Mouse (Mus musculus): Measurements from ENCODE around the gene Sema4c. TPM values are rescaled to one million over a fixed set of nuclear protein-coding genes. Genes with fewer than 3 reads are reported as not detected.
A peak's percentile ranks its signal among the peaks of the same experiment; 100 is the strongest.

Sema4c gene
- total and polyA plus RNA-seq, 3 experiments = 0.70 to 3.4 (median 1.5) TPM

- Histone ChIP-seq H3K36me3 (replicated peaks in 1 of 2; ENCODE audit: control insufficient read depth in 1 of 2, insufficient read depth in 1 of 2, low read length in 1 of 2) (peaks cover 10 to 35% of the 10 kb centered on the region in 2 experiments), H3K4me1 (ENCODE audit: control insufficient read depth in 1 of 2, insufficient read depth in 2 of 2) (peaks cover 4 to 26% of the 10 kb centered on the region in 2 experiments; a peak in 3 of 4 replicates), H3K79me2 (replicated peaks; ENCODE audit: control insufficient read depth, extremely low read depth, insufficient read depth, poor library complexity, severe bottlenecking) (no peaks in the 10 kb centered on the region), H3K4me2 (ENCODE audit: insufficient read depth, low read depth, poor library complexity, severe bottlenecking) (peak overlapping the region; percentile 89), H3K4me3 (replicated peaks in 1 of 3; ENCODE audit: low read depth in 2 of 3, low read length in 2 of 3, poor library complexity in 1 of 3) (peak overlapping the region in 2 of 3 experiments; percentile 31 to 99), H3K9ac (ENCODE audit: insufficient read depth, low read depth) (no peak overlapping the region; the same call in 1 of the 2 replicates), H3K27me3 (replicated peaks) (no peaks in the 10 kb centered on the region), H3K9me3 (replicated peaks; ENCODE audit: low read length) (no peaks in the 10 kb centered on the region), H3K27ac (ENCODE audit: insufficient read depth, low read depth) (no peak overlapping the region)
- TF ChIP-seq USF1 (IDR thresholded peaks at IDR 0.05; ENCODE audit: low read depth, low read length) = no peak
- in situ Hi-C loops (cut with MboI; ENCODE audit: low pct_ligation_motif_present, low pct_unique_long_range_greater_than_20kb, low sequenced_read_pairs) (no loop called here), dilution Hi-C loops (cut with MboI; ENCODE audit: extremely low pct_ligation_motif_present, extremely low pct_unique_long_range_greater_than_20kb, low sequenced_read_pairs) (no loop called here)
- DNase-seq (ENCODE audit: extremely low read depth) = no peak
These were observed 44.8 kb downstream of the Sema4c start for GRCm38 (mm10) chr1:36513310-36513709.

GRCm38 (mm10) chr1:36512966-36513280 lies 45.2 kb downstream of the Sema4c start:
- DNase-seq (ENCODE audit: extremely low read depth) = no peak
- Histone ChIP-seq H3K27ac (ENCODE audit: insufficient read depth, low read depth) (no peak overlapping the region), H3K9ac (ENCODE audit: insufficient read depth, low read depth) (no peak overlapping the region; the same call in 1 of the 2 replicates), H3K79me2 (replicated peaks; ENCODE audit: control insufficient read depth, extremely low read depth, insufficient read depth, poor library complexity, severe bottlenecking) (no peaks in the 10 kb centered on the region), H3K4me2 (ENCODE audit: insufficient read depth, low read depth, poor library complexity, severe bottlenecking) (peak overlapping the region; percentile 89), H3K4me3 (replicated peaks in 1 of 3; ENCODE audit: low read depth in 2 of 3, low read length in 2 of 3, poor library complexity in 1 of 3) (peak overlapping the region; percentile 31 to 99 (median 94)), H3K9me3 (replicated peaks; ENCODE audit: low read length) (no peaks in the 10 kb centered on the region), H3K4me1 (ENCODE audit: control insufficient read depth in 1 of 2, insufficient read depth in 2 of 2) (peaks cover 8 to 30% of the 10 kb centered on the region in 2 experiments), H3K36me3 (replicated peaks in 1 of 2; ENCODE audit: control insufficient read depth in 1 of 2, insufficient read depth in 1 of 2, low read length in 1 of 2) (peaks cover 6 to 31% of the 10 kb centered on the region in 2 experiments), H3K27me3 (replicated peaks) (no peaks in the 10 kb centered on the region)
- in situ Hi-C loops (cut with MboI; ENCODE audit: low pct_ligation_motif_present, low pct_unique_long_range_greater_than_20kb, low sequenced_read_pairs) (no loop called here), dilution Hi-C loops (cut with MboI; ENCODE audit: extremely low pct_ligation_motif_present, extremely low pct_unique_long_range_greater_than_20kb, low sequenced_read_pairs) (no loop called here)
- TF ChIP-seq ZMIZ1 (IDR thresholded peaks at IDR 0.05; ENCODE audit: low read depth, low read length) (no peak), CTCF (conservative IDR thresholded peaks at IDR 0.05 in 1 of 2, IDR thresholded peaks at IDR 0.05 in 1 of 2; ENCODE audit: low read depth in 2 of 2, low read length in 2 of 2) (no peak), CHD2 (IDR thresholded peaks at IDR 0.05; ENCODE audit: low read length) (no peak), RAD21 (IDR thresholded peaks at IDR 0.05; ENCODE audit: low read depth, low read length) (no peak), SIN3A (IDR thresholded peaks at IDR 0.05; ENCODE audit: low read length) (no peak), PAX5 (IDR thresholded peaks at IDR 0.05; ENCODE audit: low read length) (no peak), CHD1 (IDR thresholded peaks at IDR 0.05; ENCODE audit: low read depth, low read length) (no peak), MAFK (IDR thresholded peaks at IDR 0.05; ENCODE audit: insufficient replicate concordance, low read length) (no peak)

DNA sequence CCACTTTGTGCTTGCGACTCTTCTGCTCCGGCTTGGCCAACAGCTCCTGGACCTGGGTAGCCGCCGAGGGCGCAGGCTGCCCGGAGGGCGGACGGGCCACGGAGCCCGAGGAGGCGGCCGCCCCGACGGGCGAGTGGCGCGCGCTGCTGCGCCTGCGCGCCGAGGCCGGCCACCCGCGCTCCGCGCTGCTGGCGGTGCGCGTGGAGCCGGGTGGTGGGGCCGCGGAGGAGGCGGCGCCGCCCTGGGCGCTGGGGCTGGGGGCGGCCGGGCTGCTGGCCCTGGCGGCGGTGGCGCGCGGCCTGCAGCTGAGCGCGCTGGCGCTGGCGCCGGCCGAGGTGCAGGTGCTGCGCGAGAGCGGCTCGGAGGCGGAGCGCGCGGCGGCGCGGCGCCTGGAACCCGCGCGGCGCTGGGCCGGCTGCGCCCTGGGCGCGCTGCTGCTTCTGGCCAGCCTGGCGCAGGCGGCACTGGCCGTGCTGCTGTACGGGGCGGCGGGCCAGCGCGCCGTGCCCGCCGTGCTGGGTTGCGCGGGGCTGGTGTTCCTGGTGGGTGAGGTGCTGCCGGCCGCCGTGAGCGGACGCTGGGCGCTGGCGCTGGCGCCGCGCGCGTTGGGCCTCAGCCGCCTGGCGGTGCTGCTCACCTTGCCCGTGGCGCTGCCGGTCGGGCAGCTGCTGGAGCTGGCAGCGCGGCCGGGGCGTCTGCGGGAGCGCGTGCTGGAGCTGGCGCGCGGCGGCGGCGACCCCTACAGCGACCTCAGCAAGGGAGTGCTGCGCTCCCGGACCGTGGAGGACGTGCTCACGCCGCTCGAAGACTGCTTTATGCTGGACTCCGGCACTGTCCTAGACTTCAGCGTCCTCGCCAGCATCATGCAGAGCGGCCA lies 45.8 kb downstream of the Sema4c start:
- no peak for DNase-seq (ENCODE audit: extremely low read depth)
- in situ Hi-C loops (cut with MboI; ENCODE audit: low pct_ligation_motif_present, low pct_unique_long_range_greater_than_20kb, low sequenced_read_pairs) = no loop called here
- Histone ChIP-seq H3K4me1 (ENCODE audit: control insufficient read depth in 1 of 2, insufficient read depth in 2 of 2) (peaks cover 12 to 36% of the 10 kb centered on the region in 2 experiments), H3K9ac (ENCODE audit: insufficient read depth, low read depth) (peak overlapping the region; percentile 85), H3K4me3 (replicated peaks in 1 of 3; ENCODE audit: low read depth in 2 of 3, low read length in 2 of 3, poor library complexity in 1 of 3) (peak overlapping the region; percentile 80 to 99 (median 94)), H3K27ac (ENCODE audit: insufficient read depth, low read depth) (peak overlapping the region; percentile 19; the same call in 1 of the 2 replicates), H3K9me3 (replicated peaks; ENCODE audit: low read length) (no peaks in the 10 kb centered on the region), H3K4me2 (ENCODE audit: insufficient read depth, low read depth, poor library complexity, severe bottlenecking) (peak overlapping the region; percentile 89), H3K36me3 (replicated peaks in 1 of 2; ENCODE audit: control insufficient read depth in 1 of 2, insufficient read depth in 1 of 2, low read length in 1 of 2) (peaks cover 4 to 30% of the 10 kb centered on the region in 2 experiments), H3K79me2 (replicated peaks; ENCODE audit: control insufficient read depth, extremely low read depth, insufficient read depth, poor library complexity, severe bottlenecking) (no peaks in the 10 kb centered on the region), H3K27me3 (replicated peaks) (no peaks in the 10 kb centered on the region)
- no peak for TF ChIP-seq EP300 (IDR thresholded peaks at IDR 0.05; ENCODE audit: low read length)
- no peak for TF ChIP-seq SMC3 (IDR thresholded peaks at IDR 0.05; ENCODE audit: low read depth, low read length)
- peak; percentile 80 for TF ChIP-seq NRF1 (IDR thresholded peaks at IDR 0.05; ENCODE audit: low read depth, low read length)
- TF ChIP-seq TCF12 (IDR thresholded peaks at IDR 0.05; ENCODE audit: low read depth, low read length) = peak; percentile 0; the same call in 1 of the 2 replicates
- no peak for TF ChIP-seq USF2 (conservative IDR thresholded peaks at IDR 0.05; ENCODE audit: low read depth, low read length)
- TF ChIP-seq CHD1 (IDR thresholded peaks at IDR 0.05; ENCODE audit: low read depth, low read length) = no peak
- 0 out of 2 replicates have a peak, but pooled peaks have one; percentile 8 for TF ChIP-seq MXI1 (IDR thresholded peaks at IDR 0.05; ENCODE audit: low read depth, low read length)
- TF ChIP-seq ZKSCAN1 (IDR thresholded peaks at IDR 0.05; ENCODE audit: borderline replicate concordance, low read depth, low read length) = no peak
- TF ChIP-seq RCOR1 (conservative IDR thresholded peaks at IDR 0.05; ENCODE audit: low read depth, low read length) = no peak
- peak in 1 of 2 experiments; percentile 18; a peak in 1 of 4 replicates for TF ChIP-seq CTCF (conservative IDR thresholded peaks at IDR 0.05 in 1 of 2, IDR thresholded peaks at IDR 0.05 in 1 of 2; ENCODE audit: low read depth in 2 of 2, low read length in 2 of 2)
- TF ChIP-seq JUND (conservative IDR thresholded peaks at IDR 0.05; ENCODE audit: low read depth, low read length) = no peak
- TF ChIP-seq MEF2A (IDR thresholded peaks at IDR 0.05; ENCODE audit: borderline replicate concordance, low read depth, low read length) = no peak
- no peak for TF ChIP-seq MYC (IDR thresholded peaks at IDR 0.05; ENCODE audit: low read depth, low read length)
- dilution Hi-C loops (cut with MboI; ENCODE audit: extremely low pct_ligation_motif_present, extremely low pct_unique_long_range_greater_than_20kb, low sequenced_read_pairs) = no loop called here

Data from CH12.LX (cell line).